Mouse (Mus musculus): ENCODE results near the gene Dnah8. TPM values are rescaled to one million over a fixed set of nuclear protein-coding genes. Genes with fewer than 3 reads are reported as not detected.

Gene Dnah8
- polyA plus RNA-seq, 1 experiment from 2014 or later, result 2.4 TPM

DNA sequence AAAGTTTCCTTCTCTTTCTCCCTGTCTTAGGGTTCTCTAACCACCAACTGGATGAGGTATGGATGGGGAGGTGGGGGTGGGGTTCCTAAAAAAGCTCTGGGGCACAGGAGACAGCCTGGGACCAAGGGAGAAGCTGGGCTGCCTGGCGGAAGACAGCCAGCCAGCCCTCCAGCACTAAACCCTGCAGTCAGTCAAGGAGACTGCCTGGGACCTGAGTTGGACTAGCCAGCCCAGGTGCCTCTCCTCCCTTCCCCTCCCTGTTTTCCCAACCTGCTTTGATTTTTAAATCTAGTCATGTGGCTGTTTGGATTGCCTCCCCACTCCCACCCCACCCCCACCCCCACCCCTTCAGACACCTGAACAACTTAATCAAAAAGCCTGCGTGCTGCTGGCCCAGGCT, 256.8 kb downstream of the Dnah8 start:
- Histone ChIP-seq H3K4me3 (ENCODE audit: control insufficient read depth in 1 of 2, insufficient read depth in 1 of 2, low read depth in 1 of 2, low read length in 2 of 2) (no peak overlapping the region), H3K27ac (replicated peaks in 1 of 2; ENCODE audit: control insufficient read depth in 1 of 2, insufficient read depth in 1 of 2, low read depth in 2 of 2, low read length in 2 of 2) (no peak overlapping the region), H3K36me3 (ENCODE audit: control insufficient read depth, insufficient read depth, low read length) (no peaks in the 10 kb centered on the region), H3K27me3 (ENCODE audit: control insufficient read depth, insufficient read depth, low read length) (no peaks in the 10 kb centered on the region), H3K9me3 (ENCODE audit: control insufficient read depth, low read length) (peaks cover 6% of the 10 kb centered on the region; the same call in 1 of the 2 replicates), H3K4me1 (ENCODE audit: control insufficient read depth in 2 of 2, insufficient read depth in 2 of 2, low read length in 2 of 2) (peaks cover 4 to 6% of the 10 kb centered on the region in 2 experiments; a peak in 3 of 4 replicates), H3K9ac (ENCODE audit: low read length) (no peak overlapping the region), H3K4me2 (ENCODE audit: low read length) (no peak overlapping the region)
- no peak for ATAC-seq (ENCODE audit: insufficient number of reproducible peaks, insufficient read depth, low FRiP score, low read depth)
- 63% methylated on average over 2 of the region's 2 CpGs for WGBS

DNA sequence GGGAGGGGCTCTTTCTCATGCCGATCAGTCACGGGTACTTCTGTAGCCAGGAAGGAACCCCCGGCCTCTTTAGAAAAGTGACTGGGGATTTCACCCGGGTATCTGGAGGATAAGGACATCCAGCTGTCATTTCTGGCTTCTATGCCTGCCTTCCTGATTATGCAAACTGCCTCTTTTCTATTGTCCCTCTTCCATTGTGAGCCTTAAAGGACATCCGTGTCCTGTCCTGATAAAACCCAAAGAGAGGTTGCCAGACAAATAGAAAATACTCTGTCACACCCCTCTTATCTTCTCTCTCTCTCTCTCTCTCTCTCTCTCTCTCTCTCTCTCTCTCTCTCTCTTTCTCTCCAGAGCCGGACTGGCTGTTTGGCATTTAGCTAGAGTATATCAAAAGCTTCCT, 258.1 kb downstream of the Dnah8 start:
- 2% methylated on average over 6 of the region's 6 CpGs for WGBS
- H3K9ac ChIP-seq (ENCODE audit: low read length), result no peak overlapping the region
- no peak overlapping the region for H3K4me3 ChIP-seq (ENCODE audit: control insufficient read depth in 1 of 2, insufficient read depth in 1 of 2, low read depth in 1 of 2, low read length in 2 of 2)
- no peaks in the 10 kb centered on the region for H3K36me3 ChIP-seq (ENCODE audit: control insufficient read depth, insufficient read depth, low read length)
- H3K27ac ChIP-seq (replicated peaks in 1 of 2; ENCODE audit: control insufficient read depth in 1 of 2, insufficient read depth in 1 of 2, low read depth in 2 of 2, low read length in 2 of 2), result no peak overlapping the region
- no peaks in the 10 kb centered on the region for H3K27me3 ChIP-seq (ENCODE audit: control insufficient read depth, insufficient read depth, low read length)
- no peak overlapping the region for H3K4me2 ChIP-seq (ENCODE audit: low read length)
- no peak for ATAC-seq (ENCODE audit: insufficient number of reproducible peaks, insufficient read depth, low FRiP score, low read depth)
- peaks cover 10% of the 10 kb centered on the region; the same call in 1 of the 2 replicates for H3K9me3 ChIP-seq (ENCODE audit: control insufficient read depth, low read length)
- peaks cover 4 to 6% of the 10 kb centered on the region in 2 experiments; a peak in 3 of 4 replicates for H3K4me1 ChIP-seq (ENCODE audit: control insufficient read depth in 2 of 2, insufficient read depth in 2 of 2, low read length in 2 of 2)

DNA sequence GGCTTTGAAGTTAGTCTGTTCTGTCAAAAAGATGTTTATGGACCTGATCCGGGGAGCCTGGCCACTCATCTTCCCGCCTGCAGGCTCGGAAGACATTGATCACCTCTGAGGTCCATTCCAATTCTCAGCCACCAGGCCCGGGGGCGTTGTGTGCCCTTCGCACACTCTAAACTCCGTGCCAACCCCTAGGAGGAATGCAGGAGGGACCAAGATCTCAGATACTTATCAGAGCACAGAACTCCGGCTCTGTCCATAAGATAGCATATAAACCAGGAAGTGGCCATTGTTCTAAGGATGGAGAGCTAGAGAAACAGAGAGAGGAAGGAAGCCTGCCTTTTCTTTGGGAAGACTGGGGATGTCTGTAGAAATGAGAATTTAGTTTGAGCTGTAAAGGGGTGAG, 259.4 kb downstream of the Dnah8 start:
- 75% methylated on average over 8 of the region's 8 CpGs for WGBS
- no peak overlapping the region for H3K9ac ChIP-seq (ENCODE audit: low read length)
- H3K4me1 ChIP-seq (ENCODE audit: control insufficient read depth in 2 of 2, insufficient read depth in 2 of 2, low read length in 2 of 2), result peaks cover 4 to 6% of the 10 kb centered on the region in 2 experiments; a peak in 3 of 4 replicates
- no peaks in the 10 kb centered on the region for H3K27me3 ChIP-seq (ENCODE audit: control insufficient read depth, insufficient read depth, low read length)
- H3K4me3 ChIP-seq (ENCODE audit: control insufficient read depth in 1 of 2, insufficient read depth in 1 of 2, low read depth in 1 of 2, low read length in 2 of 2), result no peak overlapping the region
- ATAC-seq (ENCODE audit: insufficient number of reproducible peaks, insufficient read depth, low FRiP score, low read depth), result no peak
- H3K9me3 ChIP-seq (ENCODE audit: control insufficient read depth, low read length), result peaks cover 10% of the 10 kb centered on the region; the same call in 1 of the 2 replicates
- no peak overlapping the region for H3K4me2 ChIP-seq (ENCODE audit: low read length)
- no peaks in the 10 kb centered on the region for H3K36me3 ChIP-seq (ENCODE audit: control insufficient read depth, insufficient read depth, low read length)
- no peak overlapping the region for H3K27ac ChIP-seq (replicated peaks in 1 of 2; ENCODE audit: control insufficient read depth in 1 of 2, insufficient read depth in 1 of 2, low read depth in 2 of 2, low read length in 2 of 2)

DNA sequence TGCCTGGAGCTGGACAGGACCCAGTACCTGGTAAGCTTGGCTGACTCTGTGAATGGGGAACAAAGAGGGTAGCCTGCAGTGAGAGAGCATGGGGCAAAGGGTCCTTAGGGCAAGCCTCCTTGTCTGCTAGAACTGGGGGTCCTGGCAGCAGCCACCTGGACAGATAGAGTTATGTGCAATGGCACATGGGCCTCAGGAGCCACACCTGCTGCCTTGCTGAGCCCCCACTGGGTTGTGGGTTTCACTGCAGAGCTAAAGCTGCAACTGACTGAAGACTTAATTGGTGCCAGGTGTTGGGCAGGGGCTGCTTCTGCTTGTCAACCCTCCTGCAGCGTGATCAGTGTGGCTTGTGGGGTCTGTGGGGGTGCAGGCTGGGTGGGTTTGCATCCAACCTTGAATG, 267.9 kb downstream of the Dnah8 start:
- no peak overlapping the region for H3K9ac ChIP-seq (ENCODE audit: low read length)
- H3K4me2 ChIP-seq (ENCODE audit: low read length), result no peak overlapping the region
- H3K27me3 ChIP-seq (ENCODE audit: control insufficient read depth, insufficient read depth, low read length), result no peaks in the 10 kb centered on the region
- no peaks in the 10 kb centered on the region for H3K4me1 ChIP-seq (ENCODE audit: control insufficient read depth in 2 of 2, insufficient read depth in 2 of 2, low read length in 2 of 2)
- ATAC-seq (ENCODE audit: insufficient number of reproducible peaks, insufficient read depth, low FRiP score, low read depth), result no peak
- no peak overlapping the region for H3K4me3 ChIP-seq (ENCODE audit: control insufficient read depth in 1 of 2, insufficient read depth in 1 of 2, low read depth in 1 of 2, low read length in 2 of 2)
- H3K27ac ChIP-seq (replicated peaks in 1 of 2; ENCODE audit: control insufficient read depth in 1 of 2, insufficient read depth in 1 of 2, low read depth in 2 of 2, low read length in 2 of 2), result no peak overlapping the region
- no peaks in the 10 kb centered on the region for H3K9me3 ChIP-seq (ENCODE audit: control insufficient read depth, low read length)
- no peaks in the 10 kb centered on the region for H3K36me3 ChIP-seq (ENCODE audit: control insufficient read depth, insufficient read depth, low read length)
- 27% methylated on average over 1 of the region's 1 CpGs for WGBS

DNA sequence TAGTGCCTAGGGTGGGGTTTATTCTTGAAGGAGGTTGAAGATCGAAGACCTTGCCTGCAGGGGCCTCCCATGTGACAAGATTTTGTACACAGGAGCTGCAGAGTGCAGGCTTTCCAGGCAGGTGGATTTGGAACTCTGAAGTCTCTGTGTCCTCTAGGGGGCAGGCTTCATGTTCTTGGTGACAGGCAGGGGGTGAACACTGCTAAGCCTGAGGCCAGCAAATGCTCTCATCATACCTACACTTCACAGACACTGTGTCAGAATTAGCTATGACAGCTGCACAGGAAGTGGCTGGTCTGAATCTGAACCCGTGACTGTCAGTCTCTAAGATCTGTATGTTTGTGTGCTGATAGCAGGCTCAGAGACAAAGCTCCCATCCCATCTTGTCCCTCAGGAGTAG, 268.6 kb downstream of the Dnah8 start:
- Histone ChIP-seq H3K9ac (ENCODE audit: low read length) (no peak overlapping the region), H3K27ac (replicated peaks in 1 of 2; ENCODE audit: control insufficient read depth in 1 of 2, insufficient read depth in 1 of 2, low read depth in 2 of 2, low read length in 2 of 2) (no peak overlapping the region), H3K27me3 (ENCODE audit: control insufficient read depth, insufficient read depth, low read length) (no peaks in the 10 kb centered on the region), H3K4me3 (ENCODE audit: control insufficient read depth in 1 of 2, insufficient read depth in 1 of 2, low read depth in 1 of 2, low read length in 2 of 2) (no peak overlapping the region), H3K4me1 (ENCODE audit: control insufficient read depth in 2 of 2, insufficient read depth in 2 of 2, low read length in 2 of 2) (no peaks in the 10 kb centered on the region), H3K9me3 (ENCODE audit: control insufficient read depth, low read length) (no peaks in the 10 kb centered on the region), H3K4me2 (ENCODE audit: low read length) (no peak overlapping the region), H3K36me3 (ENCODE audit: control insufficient read depth, insufficient read depth, low read length) (no peaks in the 10 kb centered on the region)
- no peak for ATAC-seq (ENCODE audit: insufficient number of reproducible peaks, insufficient read depth, low FRiP score, low read depth)
- WGBS, result 36% methylated on average over 2 of the region's 2 CpGs

DNA sequence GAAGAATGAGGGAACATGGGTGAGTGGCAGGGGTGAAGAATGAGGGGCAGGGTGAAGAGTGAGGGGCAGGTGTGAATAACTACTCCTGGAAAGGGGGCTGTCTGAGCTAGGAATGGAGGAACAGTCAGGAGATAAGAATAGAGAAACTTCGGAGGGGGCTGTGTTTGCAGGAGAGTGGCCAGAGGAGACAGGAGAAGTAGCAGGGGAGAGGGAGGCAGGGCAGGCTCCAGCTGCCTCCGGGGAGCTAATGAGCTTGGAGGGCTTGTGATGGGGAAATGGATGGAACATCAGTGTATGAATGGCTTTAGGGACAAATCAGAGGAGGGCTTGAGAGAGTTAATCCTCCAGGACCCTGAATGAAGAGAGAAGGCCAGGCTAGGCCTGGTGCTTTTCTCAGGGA, 272.9 kb downstream of the Dnah8 start:
- 6% methylated on average over 2 of the region's 2 CpGs for WGBS

DNA sequence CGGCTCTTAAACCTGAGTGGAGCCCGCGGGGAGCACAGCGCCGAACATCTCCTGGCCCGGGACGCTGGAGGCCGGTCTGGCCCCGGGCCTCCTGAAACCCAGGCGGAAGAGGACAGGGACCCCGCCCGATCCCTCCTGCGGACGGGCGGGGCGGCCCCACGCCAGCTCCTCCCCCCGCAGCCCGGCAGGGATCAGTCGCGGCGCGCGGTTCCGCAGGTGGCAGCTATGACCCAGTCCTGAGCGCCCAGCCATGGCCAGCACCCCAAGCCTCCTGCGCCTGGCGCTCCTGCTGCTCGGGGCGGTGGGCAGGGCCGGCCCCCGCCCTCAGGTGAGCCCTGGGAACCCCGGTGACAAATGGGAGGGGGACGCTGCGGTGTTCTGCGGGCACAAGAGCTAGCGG, 277.5 kb downstream of the Dnah8 start, which contains the start of gene Glp1r:
Gene Glp1r (plus strand): TSS at position 191 of the 400 bp plus-strand sequence.
- peak within 1 kb of the TSS; percentile 91 for H3K4me2 ChIP-seq (ENCODE audit: low read length)
- no peaks in the 10 kb centered on the region for H3K36me3 ChIP-seq (ENCODE audit: control insufficient read depth, insufficient read depth, low read length)
- H3K27me3 ChIP-seq (ENCODE audit: control insufficient read depth, insufficient read depth, low read length), result peaks cover 45% of the 10 kb centered on the region
- H3K4me3 ChIP-seq (ENCODE audit: control insufficient read depth in 1 of 2, insufficient read depth in 1 of 2, low read depth in 1 of 2, low read length in 2 of 2), result peak within 1 kb of the TSS; percentile 40 to 48
- no peak within 1 kb of the TSS for H3K27ac ChIP-seq (replicated peaks in 1 of 2; ENCODE audit: control insufficient read depth in 1 of 2, insufficient read depth in 1 of 2, low read depth in 2 of 2, low read length in 2 of 2)
- ATAC-seq (ENCODE audit: insufficient number of reproducible peaks, insufficient read depth, low FRiP score, low read depth), result no peak
- H3K4me1 ChIP-seq (ENCODE audit: control insufficient read depth in 2 of 2, insufficient read depth in 2 of 2, low read length in 2 of 2), result 0 out of 4 replicates have a peak, but pooled peaks cover 0 to 4% of the 10 kb centered on the region in 2 experiments
- 0 out of 2 replicates have a peak, but pooled peaks cover 4% of the 10 kb centered on the region for H3K9me3 ChIP-seq (ENCODE audit: control insufficient read depth, low read length)
- H3K9ac ChIP-seq (ENCODE audit: low read length), result peak within 1 kb of the TSS; percentile 65
- 1% methylated on average over 26 of the region's 37 CpGs for WGBS

More for the DNA sequence above, 272.9 kb downstream of the Dnah8 start:
- H3K4me1 ChIP-seq (ENCODE audit: control insufficient read depth in 2 of 2, insufficient read depth in 2 of 2, low read length in 2 of 2), result 0 out of 4 replicates have a peak, but pooled peaks cover 0 to 4% of the 10 kb centered on the region in 2 experiments
- H3K36me3 ChIP-seq (ENCODE audit: control insufficient read depth, insufficient read depth, low read length), result no peaks in the 10 kb centered on the region
- H3K9me3 ChIP-seq (ENCODE audit: control insufficient read depth, low read length), result 0 out of 2 replicates have a peak, but pooled peaks cover 4% of the 10 kb centered on the region
- ATAC-seq (ENCODE audit: insufficient number of reproducible peaks, insufficient read depth, low FRiP score, low read depth), result no peak
- no peak overlapping the region for H3K27ac ChIP-seq (replicated peaks in 1 of 2; ENCODE audit: control insufficient read depth in 1 of 2, insufficient read depth in 1 of 2, low read depth in 2 of 2, low read length in 2 of 2)
- no peak overlapping the region for H3K9ac ChIP-seq (ENCODE audit: low read length)
- H3K4me3 ChIP-seq (ENCODE audit: control insufficient read depth in 1 of 2, insufficient read depth in 1 of 2, low read depth in 1 of 2, low read length in 2 of 2), result no peak overlapping the region
- H3K4me2 ChIP-seq (ENCODE audit: low read length), result no peak overlapping the region
- H3K27me3 ChIP-seq (ENCODE audit: control insufficient read depth, insufficient read depth, low read length), result peaks cover 29% of the 10 kb centered on the region

DNA sequence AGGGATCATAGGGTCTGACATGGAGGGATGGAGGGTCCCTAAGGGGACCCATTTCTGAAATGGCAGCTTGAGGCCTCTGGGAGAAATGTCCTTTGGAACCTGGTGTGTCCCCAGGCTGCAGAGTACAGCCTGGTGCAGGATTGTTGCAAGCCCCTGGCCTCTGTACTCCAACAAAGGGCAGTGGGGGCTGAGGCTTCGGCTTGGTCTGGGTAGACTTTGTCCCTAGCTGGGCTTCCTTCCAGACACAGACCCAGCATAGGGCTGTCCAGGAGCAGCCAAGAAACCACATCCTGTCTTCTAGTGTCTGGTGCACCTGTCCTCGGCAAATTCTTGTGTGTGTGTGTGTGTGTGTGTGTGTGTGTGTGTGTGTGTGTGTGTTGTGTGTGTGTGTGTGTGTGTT, 279.9 kb downstream of the Dnah8 start:
- WGBS, result 76% methylated on average over 2 of the region's 2 CpGs
- H3K27me3 ChIP-seq (ENCODE audit: control insufficient read depth, insufficient read depth, low read length), result peaks cover 45% of the 10 kb centered on the region
- H3K4me2 ChIP-seq (ENCODE audit: low read length), result no peak overlapping the region
- ATAC-seq (ENCODE audit: insufficient number of reproducible peaks, insufficient read depth, low FRiP score, low read depth), result no peak
- peaks cover 3 to 4% of the 10 kb centered on the region in 2 experiments; a peak in 1 of 4 replicates for H3K4me1 ChIP-seq (ENCODE audit: control insufficient read depth in 2 of 2, insufficient read depth in 2 of 2, low read length in 2 of 2)
- H3K36me3 ChIP-seq (ENCODE audit: control insufficient read depth, insufficient read depth, low read length), result no peaks in the 10 kb centered on the region
- no peak overlapping the region for H3K9ac ChIP-seq (ENCODE audit: low read length)
- H3K9me3 ChIP-seq (ENCODE audit: control insufficient read depth, low read length), result 0 out of 2 replicates have a peak, but pooled peaks cover 4% of the 10 kb centered on the region
- no peak overlapping the region for H3K4me3 ChIP-seq (ENCODE audit: control insufficient read depth in 1 of 2, insufficient read depth in 1 of 2, low read depth in 1 of 2, low read length in 2 of 2)
- H3K27ac ChIP-seq (replicated peaks in 1 of 2; ENCODE audit: control insufficient read depth in 1 of 2, insufficient read depth in 1 of 2, low read depth in 2 of 2, low read length in 2 of 2), result no peak overlapping the region
